Mouse (Mus musculus) forebrain, embryonic 11.5 days (tissue): Measurements from ENCODE around the gene Slc34a3. TPM values are rescaled to one million over a fixed set of nuclear protein-coding genes. Genes with fewer than 3 reads are reported as not detected.

Experiments
- polyA plus RNA-seq: library from polyadenylated mRNA; unstranded; fragments of >200 nt; fragmentation: Nextera tagmentation; extraction: Ambion mirVana; gene quantifications from 2 replicates; pipeline ENCODE4 v1.2.1, GENCODE M21; 2014

The Slc34a3 gene
- polyA plus RNA-seq, 1 experiment from 2014 or later: not detected

Other genes with a start within 250 kb of the Slc34a3 start
- 68.0 and 81.2 TPM in 2 replicates for gene Nsmf, start 180.0 kb downstream of the Slc34a3 start, polyA plus RNA-seq
- gene Entpd8, start 154.1 kb downstream of the Slc34a3 start, polyA plus RNA-seq: not detected in 2 replicates
- 0.31 TPM in 1 of 2 replicates, not detected in the other for gene Noxa1, start 139.2 kb downstream of the Slc34a3 start, polyA plus RNA-seq
- 63.6 and 72.1 TPM in 2 replicates for gene Nrarp, start 53.6 kb downstream of the Slc34a3 start, polyA plus RNA-seq
- 1.3 and 1.5 TPM in 2 replicates for gene Tor4a, start 37.5 kb downstream of the Slc34a3 start, polyA plus RNA-seq
- gene Nelfb, start 22.9 kb downstream of the Slc34a3 start, polyA plus RNA-seq: 110 TPM in 2 replicates
- gene Stpg3, start 19.7 kb downstream of the Slc34a3 start, polyA plus RNA-seq: not detected in 2 replicates
- gene Fam166a, start 15.6 kb downstream of the Slc34a3 start, polyA plus RNA-seq: 0.88 and 1.3 TPM in 2 replicates
- gene Tubb4b, start 9.7 kb downstream of the Slc34a3 start, polyA plus RNA-seq: 615 and 680 TPM in 2 replicates
- gene Rnf224, start 2.4 kb upstream of the Slc34a3 start, polyA plus RNA-seq: not detected in 2 replicates
- gene Rnf208, start 7.9 kb upstream of the Slc34a3 start, polyA plus RNA-seq: 33.0 and 37.6 TPM in 2 replicates
- gene Cysrt1, start 8.1 kb upstream of the Slc34a3 start, polyA plus RNA-seq: not detected in 2 replicates
- 5.1 and 5.8 TPM in 2 replicates for gene AL732309.1, start 12.5 kb upstream of the Slc34a3 start, polyA plus RNA-seq
- gene Tmem203, start 21.1 kb upstream of the Slc34a3 start, polyA plus RNA-seq: 13.6 and 15.8 TPM in 2 replicates
- gene Tprn, start 28.3 kb upstream of the Slc34a3 start, polyA plus RNA-seq: 4.6 and 7.3 TPM in 2 replicates
- gene Ssna1, start 38.1 kb upstream of the Slc34a3 start, polyA plus RNA-seq: 222 and 238 TPM in 2 replicates
- 116 and 126 TPM in 2 replicates for gene Anapc2, start 38.1 kb upstream of the Slc34a3 start, polyA plus RNA-seq
- not detected in 2 replicates for gene Tmem210, start 53.8 kb upstream of the Slc34a3 start, polyA plus RNA-seq
- not detected in 2 replicates for gene Lrrc26, start 55.6 kb upstream of the Slc34a3 start, polyA plus RNA-seq
- gene Grin1, start 84.8 kb upstream of the Slc34a3 start, polyA plus RNA-seq: 1.7 and 2.1 TPM in 2 replicates
- gene Man1b1, start 98.0 kb upstream of the Slc34a3 start, polyA plus RNA-seq: 75.7 and 77.8 TPM in 2 replicates
- 20.1 and 20.5 TPM in 2 replicates for gene Dpp7, start 122.0 kb upstream of the Slc34a3 start, polyA plus RNA-seq
- gene Uap1l1, start 131.3 kb upstream of the Slc34a3 start, polyA plus RNA-seq: 3.1 and 5.4 TPM in 2 replicates
- gene Sapcd2, start 138.0 kb upstream of the Slc34a3 start, polyA plus RNA-seq: 79.0 and 85.0 TPM in 2 replicates
- 0.23 TPM in 1 of 2 replicates, not detected in the other for gene Entpd2, start 161.5 kb upstream of the Slc34a3 start, polyA plus RNA-seq
- gene Npdc1, start 165.0 kb upstream of the Slc34a3 start, polyA plus RNA-seq: 120 and 128 TPM in 2 replicates
- not detected in 2 replicates for gene Fut7, start 188.9 kb upstream of the Slc34a3 start, polyA plus RNA-seq
- gene Abca2, start 194.3 kb upstream of the Slc34a3 start, polyA plus RNA-seq: 9.9 and 10.2 TPM in 2 replicates
- gene Clic3, start 222.5 kb upstream of the Slc34a3 start, polyA plus RNA-seq: 0.61 and 0.77 TPM in 2 replicates
- 22.9 and 24.2 TPM in 2 replicates for gene Paxx, start 226.7 kb upstream of the Slc34a3 start, polyA plus RNA-seq
- 0.69 and 0.73 TPM in 2 replicates for gene Ptgds, start 235.7 kb upstream of the Slc34a3 start, polyA plus RNA-seq